Mouse (Mus musculus): Measurements from ENCODE around the gene Echdc1.

Echdc1 gene

GRCm38 (mm10) chr10:29313064-29313638 lies at the start of gene Echdc1:
Gene Echdc1, plus strand, starts transcription at chr10:29313166.
- CTCF ChIA-PET = interaction anchor here in 2 of 4 experiments (0.5 to 0.6 kb wide), 2 partner anchors 19 to 206 kb away, joined by 3 read pairs; no protein-coding TSS in a partner anchor
- POLR2A ChIA-PET = interaction anchor here in 2 of 4 experiments (0.6 to 2.0 kb wide), 14 partner anchors 12 to 1288 kb away, joined by 3 to 13 read pairs (median 4); partner anchors contain the start of genes Rnf146 (in 2 of the 2), Soga3 (in 1 of the 2) and Trmt11 (in 1 of the 2)

DNA sequence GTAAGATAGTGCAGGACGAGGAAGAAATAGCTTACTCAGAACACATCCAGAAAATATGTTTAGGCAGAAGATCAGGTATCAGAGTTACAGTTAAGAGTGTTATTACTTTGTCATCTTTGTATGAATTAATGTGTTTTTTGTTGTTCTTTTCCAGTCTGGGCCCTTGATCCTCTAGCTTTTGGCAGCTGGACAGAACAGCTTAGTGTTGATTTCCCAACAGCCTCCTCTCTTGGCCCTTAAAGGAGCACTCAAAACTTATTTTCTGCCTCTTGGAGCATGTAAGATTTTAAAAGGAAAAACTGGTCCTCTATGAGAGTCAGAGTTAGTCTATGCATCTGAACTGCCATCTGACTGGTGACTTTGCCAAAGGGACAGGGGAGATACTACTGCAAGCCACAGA lies 31.2 kb upstream of the Echdc1 start:
- POLR2A ChIA-PET = no interaction called here
- CTCF ChIA-PET = no interaction called here

DNA sequence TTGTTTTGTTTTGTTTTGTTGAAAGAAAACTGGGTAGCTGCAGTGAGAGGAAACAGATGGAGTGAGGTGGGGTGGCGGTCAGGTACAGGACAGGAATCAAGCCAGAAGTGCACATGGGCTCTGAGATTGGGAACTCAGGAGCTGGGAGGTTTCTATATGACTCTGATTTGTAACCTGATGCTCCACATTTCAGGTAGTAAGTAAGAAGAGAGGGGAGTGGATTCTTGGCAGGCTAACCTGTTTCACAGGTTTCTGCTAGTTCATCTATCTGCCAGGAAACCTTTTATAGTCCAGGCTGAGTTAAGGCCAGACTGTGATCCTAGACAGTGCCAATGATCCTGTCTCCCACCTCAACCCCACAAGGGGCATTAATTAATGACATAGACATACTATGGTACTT lies 27.2 kb upstream of the Echdc1 start:
- ChIA-PET POLR2A (no interaction called here), CTCF (no interaction called here)

- CTCF ChIA-PET = no interaction called here
- POLR2A ChIA-PET = interaction anchor here in 1 of 4 experiments (0.7 kb wide), 1 partner anchor 259 kb away, joined by 4 read pairs; no protein-coding TSS in a partner anchor
These were observed 10.7 kb upstream of the Echdc1 start for GRCm38 (mm10) chr10:29302230-29302629.

GRCm38 (mm10) chr10:29311480-29312219 lies 1.3 kb upstream of the Echdc1 start:
- ChIA-PET POLR2A (interaction anchor here in 2 of 4 experiments (0.8 to 2.0 kb wide), 3 partner anchors 44 to 165 kb away, joined by 3 to 13 read pairs (median 6); partner anchors contain the start of gene Rnf146 (in 1 of the 2)), CTCF (no interaction called here)

DNA sequence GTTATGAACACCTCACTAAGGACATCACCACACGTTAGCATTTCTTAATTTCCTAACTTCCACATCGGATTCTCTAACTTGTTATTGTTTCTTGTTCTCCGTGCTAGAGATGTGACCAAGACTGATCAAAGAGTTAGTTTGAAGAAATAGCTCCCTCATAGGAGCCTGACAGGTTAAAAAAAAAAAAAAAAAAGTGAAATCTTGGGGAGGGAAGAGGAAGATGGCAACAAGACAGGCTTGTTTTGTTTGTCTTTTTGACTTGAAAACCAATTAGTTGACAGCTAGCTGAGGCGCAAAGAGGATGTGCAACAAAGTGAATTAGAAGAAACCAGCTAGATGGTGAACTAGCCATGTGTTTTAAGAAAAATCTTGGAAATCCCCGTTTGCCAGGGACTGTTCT lies 939 bp downstream of the Echdc1 start:
- ChIA-PET CTCF (interaction anchor here in 3 of 4 experiments (0.6 to 0.7 kb wide), 3 partner anchors 107 to 1348 kb away, joined by 3 to 8 read pairs (median 5); no protein-coding TSS in a partner anchor), POLR2A (interaction anchor here in 3 of 4 experiments (0.6 to 1.8 kb wide), 5 partner anchors 10 to 143 kb away, joined by 3 to 5 read pairs (median 4); no protein-coding TSS in a partner anchor)

- ChIA-PET CTCF (no interaction called here), POLR2A (interaction anchor here in 1 of 4 experiments (1.9 kb wide), 1 partner anchor 12 kb away, joined by 4 read pairs; the partner anchor contains the start of gene Echdc1)
These were observed 11.9 kb downstream of the Echdc1 start for GRCm38 (mm10) chr10:29324817-29325216.

DNA sequence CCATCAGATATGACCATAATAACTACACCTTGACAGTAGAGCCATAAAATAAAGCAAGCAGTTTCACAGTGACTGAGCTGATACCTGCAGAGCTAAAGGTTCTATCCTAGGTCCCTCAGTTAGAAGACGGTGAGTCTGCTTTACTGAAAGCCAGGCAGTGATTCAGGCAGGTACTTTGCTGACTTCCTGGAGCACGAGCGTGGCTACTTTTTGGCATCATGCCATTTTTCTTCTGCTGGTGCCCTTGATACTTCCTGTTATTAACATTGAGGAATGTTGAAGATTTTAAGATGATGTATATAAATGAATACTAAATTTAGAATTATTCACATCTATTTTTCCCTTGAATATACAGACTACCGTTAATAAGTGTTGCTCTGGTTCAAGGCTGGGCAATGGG lies 20.9 kb downstream of the Echdc1 start:
- ChIA-PET CTCF (no interaction called here), POLR2A (interaction anchor here in 1 of 4 experiments (1.0 kb wide), 1 partner anchor 29 kb away, joined by 3 read pairs; the partner anchor contains the start of gene Rnf146)

DNA sequence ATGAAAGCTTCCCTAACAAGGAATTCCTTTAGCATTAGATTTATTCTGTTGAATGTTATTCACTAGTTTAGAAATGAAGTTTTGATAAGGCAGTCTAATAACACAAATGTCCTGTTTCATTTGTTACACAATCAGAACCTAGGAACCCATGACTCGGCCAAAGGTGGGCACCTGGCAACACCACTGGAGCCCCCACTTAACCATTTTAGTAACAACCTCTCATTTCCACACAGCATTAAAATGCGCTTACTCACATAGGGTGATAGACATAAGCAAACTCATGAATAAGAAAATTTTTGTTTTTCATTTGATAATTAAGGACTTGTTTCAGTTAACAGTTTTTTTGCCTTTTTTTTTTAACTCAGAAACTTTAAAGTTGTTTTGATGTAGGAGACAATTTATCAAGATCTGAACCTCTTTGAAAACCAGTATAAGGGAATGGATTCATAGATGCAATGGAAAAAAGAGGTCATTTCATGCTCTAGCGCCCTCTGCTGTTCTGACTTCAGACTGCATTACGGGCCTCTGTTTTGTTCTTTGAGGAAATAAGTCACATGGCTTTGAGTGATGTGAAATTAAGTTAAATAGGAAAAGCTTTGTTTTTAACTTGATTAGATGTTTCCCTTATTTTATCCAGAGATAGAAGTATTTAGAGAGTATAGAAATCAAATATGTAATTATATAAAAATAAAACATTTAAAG lies 25.5 kb downstream of the Echdc1 start:
- ChIA-PET CTCF (interaction anchor here in 2 of 4 experiments (0.7 to 1.1 kb wide), 3 partner anchors 42 to 251 kb away, joined by 3 read pairs; no protein-coding TSS in a partner anchor), POLR2A (interaction anchor here in 1 of 4 experiments (0.6 to 0.7 kb wide), 2 partner anchors 10 to 25 kb away, joined by 3 read pairs; no protein-coding TSS in a partner anchor)

DNA sequence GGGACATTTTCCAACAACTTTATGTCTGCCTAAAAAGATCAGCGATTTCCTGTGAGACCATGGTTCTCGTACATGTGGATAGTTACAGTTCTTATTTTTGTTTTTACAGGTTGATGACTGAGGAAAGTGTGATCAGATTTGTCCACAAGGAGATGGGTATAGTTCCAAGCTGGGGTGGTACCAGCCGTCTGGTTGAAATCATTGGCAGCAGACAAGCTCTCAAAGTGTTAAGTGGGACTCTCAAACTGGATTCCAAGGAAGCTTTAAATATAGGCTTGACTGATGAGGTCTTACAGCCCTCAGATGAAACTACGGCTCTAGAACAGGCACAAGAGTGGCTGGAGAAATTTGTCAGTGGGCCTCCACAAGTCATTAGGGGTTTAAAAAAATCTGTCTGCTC lies 31.3 kb downstream of the Echdc1 start:
- CTCF ChIA-PET = no interaction called here

DNA sequence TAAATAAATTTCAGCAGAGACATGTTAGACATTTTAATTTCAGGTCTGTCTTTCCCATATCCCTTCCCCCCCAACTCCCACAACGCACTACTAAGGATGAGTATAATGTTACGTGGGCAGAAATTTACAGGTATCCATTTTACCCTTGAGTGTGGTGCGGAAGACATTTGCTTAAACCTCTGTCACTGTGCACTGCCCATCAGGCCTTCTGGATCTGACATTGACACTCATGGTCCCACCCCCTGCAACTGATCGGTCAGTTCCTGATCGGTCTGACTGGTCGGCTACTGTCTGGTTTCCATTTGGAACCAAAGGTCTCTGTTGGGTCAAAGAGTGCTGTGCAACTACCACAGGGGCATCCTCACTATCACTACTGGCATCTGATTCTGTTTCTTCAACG lies 33.7 kb downstream of the Echdc1 start:
- CTCF ChIA-PET = no interaction called here

More for the DNA sequence above, 31.3 kb downstream of the Echdc1 start:
- POLR2A ChIA-PET = interaction anchor here in 2 of 4 experiments (1.3 to 1.6 kb wide), 3 partner anchors 11 to 23 kb away, joined by 4 read pairs; no protein-coding TSS in a partner anchor

GRCm38 (mm10) chr10:29351420-29351819 lies 38.5 kb downstream of the Echdc1 start:
- ChIA-PET CTCF (no interaction called here), POLR2A (interaction anchor here in 2 of 4 experiments (1.8 to 2.8 kb wide), 3 partner anchors 10 to 11 kb away, joined by 7 to 8 read pairs (median 8); partner anchors contain the start of gene Rnf146 (in 1 of the 2))

More for the DNA sequence above, 33.7 kb downstream of the Echdc1 start:
- POLR2A ChIA-PET = interaction anchor here in 2 of 4 experiments (1.0 to 1.4 kb wide), 4 partner anchors 9 to 33 kb away, joined by 3 to 4 read pairs (median 3); partner anchors contain the start of gene Echdc1 (in 1 of the 2)

GRCm38 (mm10) chr10:29352575-29352974 lies 39.6 kb downstream of the Echdc1 start:
- ChIA-PET POLR2A (no interaction called here), CTCF (no interaction called here)

- CTCF ChIA-PET = interaction anchor here in 1 of 4 experiments (0.5 kb wide), 1 partner anchor 11 kb away, joined by 3 read pairs; no protein-coding TSS in a partner anchor
- POLR2A ChIA-PET = interaction anchor here in 2 of 4 experiments (0.7 to 1.6 kb wide), 2 partner anchors 9 to 10 kb away, joined by 3 to 4 read pairs; no protein-coding TSS in a partner anchor
These were observed 41.2 kb downstream of the Echdc1 start for GRCm38 (mm10) chr10:29354183-29354582.

GRCm38 (mm10) chr10:29361095-29361463 lies 48.1 kb downstream of the Echdc1 start:
- ChIA-PET POLR2A (interaction anchor here (0.6 to 3.0 kb wide), 16 partner anchors 10 to 1967 kb away, joined by 3 to 20 read pairs (median 4); partner anchors contain the start of genes Echdc1 (in 2 of the 4) and Rspo3 (in 1 of the 4)), CTCF (interaction anchor here in 1 of 4 experiments (0.7 kb wide), 1 partner anchor 1289 kb away, joined by 7 read pairs; no protein-coding TSS in a partner anchor)

DNA sequence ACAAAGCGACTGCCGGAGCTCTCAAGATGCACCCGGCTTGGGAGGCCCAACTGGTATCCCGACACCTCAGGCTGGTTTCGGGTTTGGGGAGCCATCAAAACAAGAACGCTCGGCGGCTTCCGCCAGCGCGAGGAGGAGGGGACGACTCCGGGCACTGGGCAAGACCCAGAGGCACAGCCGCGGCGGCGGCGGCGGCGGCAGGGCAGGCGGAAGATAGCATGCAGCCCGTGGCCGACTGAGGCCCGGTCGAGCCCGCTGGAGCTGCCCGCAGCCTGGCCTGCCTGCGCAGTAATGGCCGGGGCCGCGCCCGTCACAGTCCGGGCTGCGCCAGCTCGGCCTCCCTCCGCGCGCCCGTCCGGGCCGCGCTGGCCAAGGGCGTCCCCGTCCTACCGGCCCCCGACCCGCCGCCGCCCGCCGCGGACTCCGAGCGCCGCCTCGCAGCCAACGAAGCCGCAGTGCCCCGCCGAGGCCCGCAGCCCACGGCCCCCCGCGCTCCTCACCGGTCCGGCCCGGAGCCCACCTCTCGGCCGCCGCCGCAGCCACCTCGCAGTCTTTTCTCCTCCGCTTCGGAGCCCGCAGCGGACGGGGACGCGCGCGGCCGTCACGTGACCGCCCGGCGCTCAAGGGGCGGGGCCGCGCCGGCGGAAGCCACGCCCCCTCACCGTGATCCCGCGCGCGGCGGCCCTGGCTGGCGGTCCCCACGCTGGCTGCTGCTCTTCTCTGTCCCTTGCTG lies 48.7 kb downstream of the Echdc1 start:
- CTCF ChIA-PET = interaction anchor here in 1 of 4 experiments (0.7 kb wide), 1 partner anchor 1290 kb away, joined by 7 read pairs; no protein-coding TSS in a partner anchor

GRCm38 (mm10) chr10:29362197-29362900 lies 49.4 kb downstream of the Echdc1 start, which contains the start of gene Rnf146:
Gene Rnf146, minus strand, starts transcription at chr10:29362442.
- ChIA-PET POLR2A (interaction anchor here in 3 of 4 experiments (0.5 to 3.0 kb wide), 14 partner anchors 8 to 1256 kb away, joined by 3 to 20 read pairs (median 4); partner anchors contain the start of gene Echdc1 (in 2 of the 3)), CTCF (no interaction called here)

More for the DNA sequence above, 48.7 kb downstream of the Echdc1 start:
- POLR2A ChIA-PET = interaction anchor here (0.6 to 3.0 kb wide), 18 partner anchors 9 to 1966 kb away, joined by 3 to 20 read pairs (median 4); partner anchors contain the start of genes Echdc1 (in 2 of the 4) and Rspo3 (in 1 of the 4)
